Mouse (Mus musculus) liver, embryonic 14.5 days (tissue): Measurements from ENCODE around the gene Fbll1. TPM values are rescaled to one million over a fixed set of nuclear protein-coding genes. Genes with fewer than 3 reads are reported as not detected.

Experiments
- ATAC-seq: fragments of 200-750 bp; cut with Nextera tagmentation; 2 replicates; pipeline ENCODE4 v1.8.0; 2017; ENCODE audit warnings: moderate number of reproducible peaks, mild to moderate bottlenecking, moderate library complexity; ENCODE audit not compliant: insufficient read depth
- DNase-seq, 3 experiments: peaks; one replicate each; pipeline ENCODE4 v3.0.0-alpha.2; 2012 to 2013; ENCODE audit warnings: low read depth in 3 of 3, low spot score in 3 of 3
- H3K27ac ChIP-seq: fragments of 300-500 bp; sonication (generic); 2 replicates; pipeline ENCODE4 v1.5.1; 2014; ENCODE audit warnings: moderate library complexity, mild to moderate bottlenecking, control low read depth, inconsistent platforms
- H3K27me3 ChIP-seq: fragments of 300-500 bp; sonication (generic); 2 replicates; pipeline ENCODE4 v1.6.1; 2014; ENCODE audit warnings: mild to moderate bottlenecking, low read length, moderate library complexity; ENCODE audit not compliant: control insufficient read depth, insufficient read depth
- H3K36me3 ChIP-seq: fragments of 300-500 bp; sonication (generic); replicated peaks from 2 replicates; pipeline ENCODE4 v1.6.1; 2014; ENCODE audit warnings: low read depth; ENCODE audit not compliant: control insufficient read depth, insufficient read depth
- H3K4me1 ChIP-seq, 2 experiments: fragments of 200-500 bp in 1 of 2; fragments of 300-500 bp in 1 of 2; sonication (generic) in 1 of 2; replicated peaks; 2 replicates each; pipeline ENCODE4 v1.6.1; 2012 to 2014; ENCODE audit warnings: antibody characterized with exemption in 1 of 2, inconsistent platforms in 1 of 2, low read length in 1 of 2; ENCODE audit not compliant: control insufficient read depth in 2 of 2, insufficient read depth in 2 of 2
- H3K4me2 ChIP-seq: fragments of 300-500 bp; sonication (generic); 2 replicates; pipeline ENCODE4 v1.6.1; 2014; ENCODE audit warnings: low read depth, mild to moderate bottlenecking, control low read depth, moderate library complexity
- H3K4me3 ChIP-seq, 2 experiments: fragments of 200-500 bp in 1 of 2; fragments of 300-500 bp in 1 of 2; sonication (generic) in 1 of 2; 2 replicates each; pipeline ENCODE4 v1.5.1; 2012 to 2014; ENCODE audit warnings: low read depth in 2 of 2, low read length in 2 of 2, mild to moderate bottlenecking in 2 of 2, control low read depth in 1 of 2, inconsistent platforms in 1 of 2, moderate library complexity in 1 of 2; ENCODE audit not compliant: insufficient read depth in 1 of 2
- H3K9ac ChIP-seq: fragments of 300-500 bp; sonication (generic); replicated peaks from 2 replicates; pipeline ENCODE4 v1.6.1; 2014; ENCODE audit warnings: mild to moderate bottlenecking, control low read depth, moderate library complexity
- H3K9me3 ChIP-seq: fragments of 300-500 bp; sonication (generic); 2 replicates; pipeline ENCODE4 v1.6.1; 2016; ENCODE audit warnings: low read length, mixed read lengths; ENCODE audit not compliant: control insufficient read depth
- CTCF ChIP-seq: IDR thresholded peaks from 2 replicates; pipeline ENCODE4 v1.5.1; 2016; ENCODE audit warnings: antibody characterized with exemption, low read depth, control low read depth
- EP300 ChIP-seq: IDR thresholded peaks from 2 replicates; pipeline ENCODE4 v1.6.1; 2016; ENCODE audit warnings: antibody characterized with exemption, low read depth
- WGBS: fragments of 180-500 bp; shearing (Covaris S2); extraction: QIAGEN DNeasy Blood & Tissue Kit; methylation state at CpG from one replicate; pipeline ENCODE4 v1.1.7; 2014; ENCODE audit not compliant: insufficient replicate concordance; 5-methylcytosine and 5-hydroxymethylcytosine counted together
- microRNA counts: library from miRNA; unstranded; fragments of <30 nt; microRNA quantifications from one replicate; lab custom pipeline; 2016
- microRNA-seq: library from miRNA; unstranded; fragments of <30 nt; microRNA quantifications from one replicate; pipeline ENCODE4, GENCODE M21; 2016
- polyA plus RNA-seq, 2 experiments: library from polyadenylated mRNA; depleted of rRNA in 1 of 2; stranded (reverse) in 1 of 2; unstranded in 1 of 2; fragments of >200 nt; fragmentation: Nextera tagmentation in 1 of 2; extraction: Ambion mirVana in 1 of 2; gene quantifications; 2 replicates each; pipeline versions ENCODE4 v1.2.1 to v1.2.3; 2012 to 2014

The Fbll1 gene
- polyA plus RNA-seq, 2 experiments, result not detected

DNA sequence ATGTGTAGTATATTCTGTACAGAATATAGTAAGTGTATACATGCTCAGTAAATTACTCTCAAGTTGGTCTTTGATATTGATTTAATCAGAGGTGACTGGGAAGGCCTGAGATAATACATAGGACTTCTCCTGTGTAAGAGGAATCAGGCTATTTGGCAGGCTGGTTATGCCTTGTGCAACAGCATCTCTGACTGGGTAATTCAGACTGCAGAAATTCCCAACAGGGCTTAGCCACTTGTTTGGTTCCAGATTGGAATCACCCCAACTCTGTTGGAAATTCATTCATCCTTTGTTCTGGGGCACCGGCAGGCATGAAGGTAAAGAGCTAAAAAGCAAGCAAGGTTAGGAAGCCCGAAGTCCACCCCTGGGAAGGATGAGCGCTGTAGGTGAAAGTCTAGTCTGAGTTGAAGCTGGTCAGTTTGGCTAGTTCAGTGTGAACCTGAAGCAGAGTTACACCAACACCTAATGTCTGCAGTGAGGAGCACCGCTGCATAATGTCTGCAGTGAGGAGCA is 43.7 kb downstream of the Fbll1 start:
- H3K9me3 ChIP-seq, result no peaks in the 10 kb centered on the region
- DNase-seq (no peak), ATAC-seq (no peak)
- no peak overlapping the region for H3K9ac ChIP-seq
- no peak overlapping the region for H3K4me2 ChIP-seq
- H3K27ac ChIP-seq, result no peak overlapping the region
- no peaks in the 10 kb centered on the region for H3K36me3 ChIP-seq
- TF ChIP-seq EP300, result no peak
- TF ChIP-seq CTCF, result no peak
- H3K4me3 ChIP-seq, result no peak overlapping the region
- no peaks in the 10 kb centered on the region; a peak in 1 of 4 replicates for H3K4me1 ChIP-seq
- H3K27me3 ChIP-seq, result no peaks in the 10 kb centered on the region
- 71% methylated on average over 4 of the region's 4 CpGs for WGBS

- Histone ChIP-seq H3K9me3 (no peaks in the 10 kb centered on the region), H3K36me3 (no peaks in the 10 kb centered on the region), H3K27me3 (no peaks in the 10 kb centered on the region), H3K4me3 (no peak overlapping the region), H3K4me1 (no peaks in the 10 kb centered on the region; a peak in 1 of 4 replicates), H3K27ac (no peak overlapping the region), H3K9ac (no peak overlapping the region), H3K4me2 (no peak overlapping the region)
- DNase-seq (no peak), ATAC-seq (no peak)
- 69% methylated on average over 8 of the region's 8 CpGs for whole genome bisulfite sequencing
- TF ChIP-seq EP300 (no peak), CTCF (no peak)
Observed at GRCm38 (mm10) chr11:35750578-35750977, 48.1 kb downstream of the Fbll1 start.

MicroRNA genes within 50 kb of the gene (microRNA counts, 519-probe panel; counts per million panel counts)
- 7,535 counts per million, percentile 75 among the panel's probes with 10 or more counts for microRNA mmu-miR-103 (lab: Ali Mortazavi, UCI)

Small RNA genes lying within 50 kb of the gene (microRNA-seq; reads per million reads assigned to microRNA genes)
- gene Mir103-1, result 10.1 reads per million, percentile 21 among the genes with 10 or more reads in this experiment

Other genes with a start within 250 kb of the Fbll1 start
- gene Pank3, start 29.4 kb downstream of the Fbll1 start, polyA plus RNA-seq (2012; rRNA removed), result 3.1 and 4.0 TPM in 2 replicates
- gene Pank3, start 29.4 kb downstream of the Fbll1 start, polyA plus RNA-seq (2014; fragmentation: Nextera tagmentation; extraction: Ambion mirVana), result 4.4 and 5.8 TPM in 2 replicates
- 22.4 and 35.4 TPM in 2 replicates for gene Rars, start 35.6 kb upstream of the Fbll1 start, polyA plus RNA-seq (2012; rRNA removed)
- 54.5 and 54.8 TPM in 2 replicates for gene Rars, start 35.6 kb upstream of the Fbll1 start, polyA plus RNA-seq (2014; fragmentation: Nextera tagmentation; extraction: Ambion mirVana)
- 1.7 and 2.5 TPM in 2 replicates for gene Wwc1, start 181.6 kb upstream of the Fbll1 start, polyA plus RNA-seq (2012; rRNA removed)
- gene Wwc1, start 181.6 kb upstream of the Fbll1 start, polyA plus RNA-seq (2014; fragmentation: Nextera tagmentation; extraction: Ambion mirVana), result 0.65 and 0.85 TPM in 2 replicates